Mouse (Mus musculus): ENCODE measurements around the gene Prr7.

DNA sequence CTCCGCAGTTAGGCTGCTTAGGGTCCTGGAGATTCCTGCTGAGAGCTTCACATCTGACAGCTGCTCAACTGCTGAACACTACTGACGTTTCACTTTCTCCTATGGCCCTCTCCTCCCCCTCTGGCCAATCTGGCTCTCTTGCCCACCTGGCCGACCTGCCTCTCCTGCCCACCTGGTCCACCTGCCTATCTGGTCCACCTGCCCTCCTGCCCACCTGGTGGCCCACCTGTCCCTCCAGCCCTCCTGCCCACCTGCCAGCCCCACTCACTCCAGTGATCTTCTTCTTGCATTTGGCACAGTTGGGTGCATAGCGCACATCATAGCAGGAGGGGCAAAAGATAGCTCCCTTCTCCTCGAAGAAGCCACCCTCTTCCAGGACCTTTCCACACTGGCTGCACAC is 40.3 kb downstream of the Prr7 start:
- TF ChIP-seq POLR2A (IDR thresholded peaks at IDR 0.05; ENCODE audit: borderline replicate concordance, extremely low read depth, insufficient read depth, insufficient read length, poor library complexity, severe bottlenecking) = no peak
- TF ChIP-seq CTCF (IDR thresholded peaks at IDR 0.05; ENCODE audit: borderline replicate concordance, extremely low read depth, insufficient read depth, insufficient read length) = no peak

All from brain, embryonic 14.5 days (tissue).